Mouse (Mus musculus): ENCODE measurements around the gene 2310061I04Rik. TPM values are rescaled to one million over a fixed set of nuclear protein-coding genes. Genes with fewer than 3 reads are reported as not detected.

2310061I04Rik gene
- total and polyA plus RNA-seq, 3 experiments: 99.4 to 176 (median 116) TPM

GRCm38 (mm10) chr17:35918276-35919059 is 21.2 kb upstream of the 2310061I04Rik start:
- H3K27ac ChIP-seq: peak overlapping the region; percentile 100
- peak; percentile 55; the same call in 1 of the 2 replicates for TF ChIP-seq POLR2A (IDR thresholded peaks at IDR 0.05; ENCODE audit: insufficient read depth, low read depth, low read length)
- no peak for TF ChIP-seq CTCF (IDR thresholded peaks at IDR 0.05)
- TF ChIP-seq EP300 (IDR thresholded peaks at IDR 0.05; ENCODE audit: insufficient read depth, low read depth, low read length): peak; percentile 47; the same call in 1 of the 2 replicates
- H3K36me3 ChIP-seq (ENCODE audit: control insufficient read depth, insufficient read depth, low read length): peaks cover 11% of the 10 kb centered on the region
- H3K4me3 ChIP-seq: peak overlapping the region; percentile 79
- WGBS: under 1% methylated on average over 11 of the region's 11 CpGs
- no peaks in the 10 kb centered on the region for H3K79me2 ChIP-seq (replicated peaks; ENCODE audit: control insufficient read depth, insufficient read depth, low read length)
- peak; percentile 38 to 62 for DNase-seq
- no peaks in the 10 kb centered on the region for H3K27me3 ChIP-seq (ENCODE audit: control insufficient read depth, insufficient read depth, low read length)
- H3K4me1 ChIP-seq (ENCODE audit: control insufficient read depth, insufficient read depth, low read length): peaks cover 8% of the 10 kb centered on the region
- intact Hi-C loops (cut with DNase I): loop anchor here (2.0 kb wide), 1 partner anchor 60 kb away; the partner anchor contains the start of gene Gnl1
- H3K9ac ChIP-seq (ENCODE audit: low read depth, low read length): peak overlapping the region; percentile 92

- Histone ChIP-seq H3K36me3 (ENCODE audit: control insufficient read depth, insufficient read depth, low read length) (peaks cover 11% of the 10 kb centered on the region), H3K79me2 (replicated peaks; ENCODE audit: control insufficient read depth, insufficient read depth, low read length) (no peaks in the 10 kb centered on the region), H3K9ac (ENCODE audit: low read depth, low read length) (peak overlapping the region; percentile 68), H3K27ac (peak overlapping the region; percentile 100), H3K27me3 (ENCODE audit: control insufficient read depth, insufficient read depth, low read length) (no peaks in the 10 kb centered on the region), H3K4me3 (peak overlapping the region; percentile 79), H3K4me1 (ENCODE audit: control insufficient read depth, insufficient read depth, low read length) (peaks cover 8% of the 10 kb centered on the region)
- DNase-seq: peak; percentile 52 to 57
- intact Hi-C loops (cut with DNase I): loop anchor here (2.0 kb wide), 4 partner anchors 21 to 79 kb away; partner anchors contain the start of genes 2310061I04Rik, Gnl1 and Tubb5
- under 1% methylated on average over 13 of the region's 13 CpGs for WGBS
- TF ChIP-seq POLR2A (IDR thresholded peaks at IDR 0.05; ENCODE audit: insufficient read depth, low read depth, low read length) (peak; percentile 77), EP300 (IDR thresholded peaks at IDR 0.05; ENCODE audit: insufficient read depth, low read depth, low read length) (0 out of 2 replicates have a peak, but pooled peaks have one; percentile 40), CTCF (IDR thresholded peaks at IDR 0.05) (no peak)
These were observed 20.4 kb upstream of the 2310061I04Rik start for GRCm38 (mm10) chr17:35917463-35918251.

- under 1% methylated on average over 8 of the region's 8 CpGs for WGBS
- no peak for TF ChIP-seq EP300 (IDR thresholded peaks at IDR 0.05; ENCODE audit: insufficient read depth, low read depth, low read length)
- no peak for TF ChIP-seq POLR2A (IDR thresholded peaks at IDR 0.05; ENCODE audit: insufficient read depth, low read depth, low read length)
- no peak for TF ChIP-seq CTCF (IDR thresholded peaks at IDR 0.05)
- H3K9ac ChIP-seq (ENCODE audit: low read depth, low read length): peak overlapping the region; percentile 68
- no peaks in the 10 kb centered on the region for H3K79me2 ChIP-seq (replicated peaks; ENCODE audit: control insufficient read depth, insufficient read depth, low read length)
- no peaks in the 10 kb centered on the region for H3K27me3 ChIP-seq (ENCODE audit: control insufficient read depth, insufficient read depth, low read length)
- H3K36me3 ChIP-seq (ENCODE audit: control insufficient read depth, insufficient read depth, low read length): peaks cover 11% of the 10 kb centered on the region
- peak overlapping the region; percentile 100 for H3K27ac ChIP-seq
- H3K4me3 ChIP-seq: peak overlapping the region; percentile 79
- no peak for DNase-seq
- peaks cover 8% of the 10 kb centered on the region for H3K4me1 ChIP-seq (ENCODE audit: control insufficient read depth, insufficient read depth, low read length)
- intact Hi-C loops (cut with DNase I): loop anchor here (2.0 kb wide), 3 partner anchors 20 to 78 kb away; partner anchors contain the start of genes 2310061I04Rik and Tubb5
These were observed 19.9 kb upstream of the 2310061I04Rik start for GRCm38 (mm10) chr17:35917143-35917462.

- Histone ChIP-seq H3K79me2 (replicated peaks; ENCODE audit: control insufficient read depth, insufficient read depth, low read length) (no peaks in the 10 kb centered on the region), H3K36me3 (ENCODE audit: control insufficient read depth, insufficient read depth, low read length) (peaks cover 11% of the 10 kb centered on the region), H3K4me1 (ENCODE audit: control insufficient read depth, insufficient read depth, low read length) (peaks cover 7% of the 10 kb centered on the region), H3K9ac (ENCODE audit: low read depth, low read length) (peak within 1 kb of the TSS; percentile 70), H3K27ac (peak within 1 kb of the TSS; percentile 100), H3K27me3 (ENCODE audit: control insufficient read depth, insufficient read depth, low read length) (no peaks in the 10 kb centered on the region), H3K4me3 (peak within 1 kb of the TSS; percentile 79)
- under 1% methylated on average over 83 of the region's 83 CpGs for WGBS
- intact Hi-C loops (cut with DNase I): loop anchor here (2.0 kb wide), 3 partner anchors 20 to 78 kb away; partner anchors contain the start of genes 2310061I04Rik and Tubb5
- TF ChIP-seq POLR2A (IDR thresholded peaks at IDR 0.05; ENCODE audit: insufficient read depth, low read depth, low read length) (peak; percentile 100), CTCF (IDR thresholded peaks at IDR 0.05) (peak; percentile 80), EP300 (IDR thresholded peaks at IDR 0.05; ENCODE audit: insufficient read depth, low read depth, low read length) (peak; percentile 90)
- DNase-seq: peak; percentile 97 to 100
These were observed 19.3 kb upstream of the 2310061I04Rik start, which contains the start of the genes Mrps18b and Ppp1r10 for GRCm38 (mm10) chr17:35916297-35917142. Mrps18b (minus strand) TSS chr17:35916389. Ppp1r10 (plus strand) TSS chr17:35916434.

Measured in heart, adult 2 months (tissue).